Mouse (Mus musculus) heart, postnatal 0 days (tissue): ENCODE results near the gene Tnnc2. TPM values are rescaled to one million over a fixed set of nuclear protein-coding genes. Genes with fewer than 3 reads are reported as not detected.

Experiments
- ATAC-seq: fragments of 200-750 bp; cut with Nextera tagmentation; 2 replicates; pipeline ENCODE4 v1.8.0; 2017; ENCODE audit warnings: low read depth, moderate number of reproducible peaks, moderate library complexity; ENCODE audit not compliant: insufficient read depth
- DNase-seq: peaks from one replicate; pipeline ENCODE4 v3.0.0-alpha.2; 2016; ENCODE audit warnings: low spot score
- H3K27ac ChIP-seq: fragments of 300-500 bp; sonication (generic); 2 replicates; pipeline ENCODE4 v1.5.1; 2014; ENCODE audit warnings: low read depth, mild to moderate bottlenecking
- H3K27me3 ChIP-seq: fragments of 300-500 bp; sonication (generic); 2 replicates; pipeline ENCODE4 v1.6.1; 2014; ENCODE audit warnings: low read length, mixed read lengths; ENCODE audit not compliant: control insufficient read depth, insufficient read depth
- H3K36me3 ChIP-seq: fragments of 300-500 bp; sonication (generic); replicated peaks from 2 replicates; pipeline ENCODE4 v1.6.1; 2014; ENCODE audit warnings: low read length, mixed read lengths; ENCODE audit not compliant: control insufficient read depth, insufficient read depth
- H3K4me1 ChIP-seq: fragments of 300-500 bp; sonication (generic); 2 replicates; pipeline ENCODE4 v1.6.1; 2014; ENCODE audit warnings: antibody characterized with exemption; ENCODE audit not compliant: control insufficient read depth, insufficient read depth
- H3K4me2 ChIP-seq: fragments of 300-500 bp; sonication (generic); 2 replicates; pipeline ENCODE4 v1.6.1; 2014; ENCODE audit warnings: low read depth, mild to moderate bottlenecking, low read length, moderate library complexity
- H3K4me3 ChIP-seq: fragments of 300-500 bp; sonication (generic); 2 replicates; pipeline ENCODE4 v1.5.1; 2014; ENCODE audit warnings: low read depth, low read length
- H3K9ac ChIP-seq: fragments of 300-500 bp; sonication (generic); replicated peaks from 2 replicates; pipeline ENCODE4 v1.6.1; 2014; ENCODE audit warnings: low read depth, low read length, mixed read lengths
- H3K9me3 ChIP-seq: fragments of 300-500 bp; sonication (generic); replicated peaks from 2 replicates; pipeline ENCODE4 v1.6.1; 2016; ENCODE audit warnings: low read length; ENCODE audit not compliant: control insufficient read depth
- CTCF ChIP-seq: IDR thresholded peaks from 2 replicates; pipeline ENCODE4 v1.5.1; 2016; ENCODE audit warnings: antibody characterized with exemption, control low read depth, low read depth
- EP300 ChIP-seq: IDR thresholded peaks from 2 replicates; pipeline ENCODE4 v1.6.1; 2016; ENCODE audit warnings: antibody characterized with exemption, low read depth
- WGBS: fragments of 180-500 bp; shearing (Covaris S2); extraction: QIAGEN DNeasy Blood & Tissue Kit; methylation state at CpG from one replicate; pipeline ENCODE4 v1.1.7; 2014; 5-methylcytosine and 5-hydroxymethylcytosine counted together
- polyA plus RNA-seq: library from polyadenylated mRNA; unstranded; fragments of >200 nt; fragmentation: Nextera tagmentation; extraction: Ambion mirVana; gene quantifications from 2 replicates; pipeline ENCODE4 v1.2.1, GENCODE M21; 2015
- total RNA-seq: library from RNA; depleted of rRNA; stranded (reverse); fragments of >200 nt; gene quantifications from 2 replicates; pipeline ENCODE4 v1.2.3, GENCODE M21; 2014; ENCODE audit warnings: low replicate concordance

The Tnnc2 gene
- total and polyA plus RNA-seq, 2 experiments from 2014 or later: 0.25 to 5.0 TPM

DNA sequence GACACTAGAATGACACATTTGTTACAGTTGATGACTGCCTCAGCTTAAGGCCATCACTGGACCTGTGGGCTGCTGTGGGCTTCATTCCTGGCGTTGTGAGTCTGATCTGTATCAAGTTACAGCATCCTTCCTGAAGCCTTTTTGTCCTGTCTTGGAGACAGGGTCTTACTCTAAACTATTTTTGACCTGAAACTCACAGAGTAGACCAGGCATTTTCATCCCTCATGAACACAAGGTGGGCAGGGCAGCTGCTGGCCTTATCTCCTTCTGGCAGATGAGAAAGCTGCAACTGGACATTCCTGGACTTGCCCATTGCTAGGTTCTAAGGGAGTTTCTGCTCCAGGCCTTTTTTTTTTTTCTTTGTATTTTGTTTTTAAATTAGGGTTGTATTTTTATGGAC, 21.1 kb downstream of the Tnnc2 start:
- ATAC-seq (no peak), DNase-seq (no peak)
- no peaks in the 10 kb centered on the region for H3K27me3 ChIP-seq
- H3K4me1 ChIP-seq: peaks cover 12% of the 10 kb centered on the region; the same call in 1 of the 2 replicates
- H3K4me3 ChIP-seq: no peak overlapping the region
- no peaks in the 10 kb centered on the region for H3K9me3 ChIP-seq
- H3K9ac ChIP-seq: no peak overlapping the region
- H3K36me3 ChIP-seq: peaks cover 95% of the 10 kb centered on the region
- TF ChIP-seq EP300 (no peak), CTCF (no peak)
- no peak overlapping the region for H3K4me2 ChIP-seq
- WGBS: 52% methylated on average over 1 of the region's 1 CpGs
- no peak overlapping the region for H3K27ac ChIP-seq

DNA sequence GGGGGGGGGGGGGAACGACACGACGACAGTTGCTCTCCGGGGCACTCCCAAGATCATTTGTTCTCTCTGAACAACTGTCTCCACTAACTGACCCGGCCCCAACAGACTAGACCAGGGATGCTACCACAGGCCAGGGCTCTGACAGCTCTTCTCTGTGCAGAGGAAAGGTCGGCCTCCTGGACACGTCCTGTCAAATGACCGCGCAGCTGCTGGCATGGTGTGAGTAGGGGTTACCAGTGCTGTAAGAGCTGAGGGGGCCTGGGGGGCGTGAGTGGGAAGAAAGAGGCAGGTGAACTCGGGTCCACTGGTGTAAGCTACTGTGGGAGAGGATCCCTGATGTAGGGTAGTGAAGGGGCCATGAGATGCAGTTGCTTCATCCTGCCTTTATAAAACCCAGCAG, 21.9 kb downstream of the Tnnc2 start:
- DNase-seq: no peak
- H3K9me3 ChIP-seq: no peaks in the 10 kb centered on the region
- TF ChIP-seq CTCF (no peak), EP300 (no peak)
- no peak overlapping the region for H3K9ac ChIP-seq
- H3K27ac ChIP-seq: no peak overlapping the region
- H3K36me3 ChIP-seq: peaks cover 94% of the 10 kb centered on the region
- no peak overlapping the region for H3K4me3 ChIP-seq
- no peak for ATAC-seq
- WGBS: 93% methylated on average over 11 of the region's 11 CpGs
- H3K4me2 ChIP-seq: no peak overlapping the region
- H3K4me1 ChIP-seq: peaks cover 14% of the 10 kb centered on the region; the same call in 1 of the 2 replicates
- no peaks in the 10 kb centered on the region for H3K27me3 ChIP-seq

- TF ChIP-seq EP300 (no peak), CTCF (no peak)
- Histone ChIP-seq H3K27me3 (no peaks in the 10 kb centered on the region), H3K4me1 (peaks cover 10% of the 10 kb centered on the region; the same call in 1 of the 2 replicates), H3K9me3 (no peaks in the 10 kb centered on the region), H3K4me2 (no peak overlapping the region), H3K27ac (peak overlapping the region; percentile 90), H3K4me3 (no peak overlapping the region), H3K9ac (peak overlapping the region; percentile 15; the same call in 1 of the 2 replicates), H3K36me3 (peaks cover 93% of the 10 kb centered on the region)
- DNase-seq (peak; percentile 91), ATAC-seq (peak; percentile 93)
- WGBS: 35% methylated on average over 2 of the region's 2 CpGs
These were observed 25.0 kb downstream of the Tnnc2 start for GRCm38 (mm10) chr2:164754800-164755199.

DNA sequence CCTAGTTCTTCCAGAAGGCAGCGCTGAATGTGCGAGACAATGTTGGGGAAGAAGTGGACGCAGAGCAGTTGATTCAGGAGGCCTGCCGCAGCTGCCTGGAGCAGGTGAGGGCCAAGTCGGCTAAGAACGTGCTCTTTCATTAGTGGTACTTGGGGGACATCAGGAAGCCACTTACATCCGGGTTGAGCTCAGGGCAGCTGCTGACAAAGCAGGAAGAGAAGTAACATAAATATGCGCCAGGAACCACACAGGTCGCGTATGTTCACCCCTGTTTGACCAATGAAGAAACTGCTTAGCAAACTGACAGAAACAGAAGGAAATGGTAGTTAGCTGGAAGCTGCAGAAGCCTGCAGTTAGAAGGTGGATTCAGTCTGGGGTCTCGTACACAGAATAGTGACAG, 25.7 kb downstream of the Tnnc2 start:
- Histone ChIP-seq H3K9ac (no peak overlapping the region; the same call in 1 of the 2 replicates), H3K27ac (peak overlapping the region; percentile 90)
- WGBS: 65% methylated on average over 11 of the region's 11 CpGs

DNA sequence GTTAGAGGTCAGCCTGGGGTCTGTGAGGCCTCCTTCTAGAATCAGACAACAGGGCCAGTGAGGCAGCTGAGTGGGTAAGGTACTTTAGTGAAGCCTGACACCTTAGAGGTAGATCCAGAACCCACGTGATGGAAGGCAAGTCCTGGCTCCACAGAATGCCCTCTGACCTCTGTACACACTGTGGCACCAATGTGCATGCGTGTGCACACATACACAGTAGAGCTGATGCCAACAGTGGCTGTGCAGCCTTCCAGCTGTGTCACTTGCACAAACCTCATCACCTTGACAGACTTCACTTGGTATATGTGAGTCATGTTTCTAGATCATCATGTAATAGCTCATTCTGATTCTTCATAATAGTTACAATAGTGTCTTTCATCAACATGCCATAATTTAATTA, 27.3 kb downstream of the Tnnc2 start:
- 95% methylated on average over 2 of the region's 2 CpGs for WGBS
- Histone ChIP-seq H3K4me1 (peaks cover 10% of the 10 kb centered on the region; the same call in 1 of the 2 replicates), H3K4me3 (no peak overlapping the region)

More for the DNA sequence above, 25.7 kb downstream of the Tnnc2 start:
- TF ChIP-seq EP300: no peak
- Histone ChIP-seq H3K4me3 (no peak overlapping the region), H3K9me3 (no peaks in the 10 kb centered on the region), H3K4me2 (no peak overlapping the region), H3K4me1 (peaks cover 10% of the 10 kb centered on the region; the same call in 1 of the 2 replicates), H3K27me3 (no peaks in the 10 kb centered on the region), H3K36me3 (peaks cover 92% of the 10 kb centered on the region)
- no peak for ATAC-seq
- DNase-seq: no peak

DNA sequence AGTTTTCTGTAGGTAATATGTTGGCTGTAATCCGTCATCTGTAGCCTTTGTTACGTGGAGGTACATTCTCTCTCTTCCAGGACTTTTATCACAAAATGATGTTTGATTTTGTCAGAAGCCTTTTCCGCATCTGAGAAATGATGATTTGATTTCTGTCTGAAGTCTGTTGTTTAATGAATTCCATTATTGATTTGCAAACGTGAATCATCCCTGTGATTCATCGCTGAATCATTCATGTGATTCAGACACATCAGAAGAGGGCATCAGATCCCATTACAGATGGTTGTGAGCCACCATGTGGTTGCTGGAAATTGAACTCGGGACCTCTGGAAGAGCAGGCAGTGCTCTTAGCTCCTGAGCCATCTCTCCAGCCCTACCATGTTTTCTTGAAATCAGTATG, 30.8 kb downstream of the Tnnc2 start:
- no peaks in the 10 kb centered on the region for H3K27me3 ChIP-seq
- H3K4me1 ChIP-seq: peaks cover 19% of the 10 kb centered on the region
- no peak overlapping the region for H3K9ac ChIP-seq
- no peaks in the 10 kb centered on the region for H3K9me3 ChIP-seq
- WGBS: 87% methylated on average over 6 of the region's 6 CpGs
- H3K27ac ChIP-seq: no peak overlapping the region
- peaks cover 59% of the 10 kb centered on the region for H3K36me3 ChIP-seq
- H3K4me3 ChIP-seq: no peak overlapping the region
- H3K4me2 ChIP-seq: no peak overlapping the region
- TF ChIP-seq EP300 (no peak), CTCF (no peak)
- ATAC-seq (no peak), DNase-seq (no peak)

More for the DNA sequence above, 27.3 kb downstream of the Tnnc2 start:
- Histone ChIP-seq H3K27me3 (no peaks in the 10 kb centered on the region), H3K36me3 (peaks cover 90% of the 10 kb centered on the region), H3K9me3 (no peaks in the 10 kb centered on the region), H3K4me2 (no peak overlapping the region), H3K27ac (no peak overlapping the region), H3K9ac (no peak overlapping the region)
- ATAC-seq (no peak), DNase-seq (no peak)
- no peak for TF ChIP-seq CTCF
- TF ChIP-seq EP300: no peak
